Mouse (Mus musculus) neural tube, embryonic 11.5 days (tissue): ENCODE results near the gene Ushbp1. TPM values are rescaled to one million over a fixed set of nuclear protein-coding genes. Genes with fewer than 3 reads are reported as not detected.
"Not testable (repeated sequence)": the region's sequence is repeated elsewhere in the genome, so short reads cannot be mapped to it uniquely, and the experiment has no call there.

Experiments
- ATAC-seq: fragments of 200-750 bp; cut with Nextera tagmentation; 2 replicates; pipeline ENCODE4 v1.8.0; 2017; ENCODE audit warnings: moderate number of reproducible peaks, mild to moderate bottlenecking, moderate TSS enrichment, moderate library complexity; ENCODE audit not compliant: insufficient read depth, low FRiP score, low TSS enrichment
- DNase-seq: peaks from one replicate; pipeline ENCODE4 v3.0.0-alpha.2; 2015; ENCODE audit warnings: low spot score
- H3K27ac ChIP-seq: fragments of 300-500 bp; sonication (generic); 2 replicates; pipeline ENCODE4 v1.5.1; 2014; ENCODE audit warnings: low read depth, mild to moderate bottlenecking, low read length
- H3K27me3 ChIP-seq: fragments of 300-500 bp; sonication (generic); 2 replicates; pipeline ENCODE4 v1.6.1; 2014; ENCODE audit warnings: mild to moderate bottlenecking, low read length, mixed read lengths; ENCODE audit not compliant: control insufficient read depth, insufficient read depth
- H3K36me3 ChIP-seq: fragments of 300-500 bp; sonication (generic); 2 replicates; pipeline ENCODE4 v1.6.1; 2014; ENCODE audit warnings: mild to moderate bottlenecking, low read length, moderate library complexity, mixed read lengths; ENCODE audit not compliant: control insufficient read depth, insufficient read depth
- H3K4me1 ChIP-seq: fragments of 300-500 bp; sonication (generic); 2 replicates; pipeline ENCODE4 v1.6.1; 2014; ENCODE audit warnings: low read length, mixed read lengths; ENCODE audit not compliant: control insufficient read depth, insufficient read depth
- H3K4me2 ChIP-seq: fragments of 300-500 bp; sonication (generic); 2 replicates; pipeline ENCODE4 v1.6.1; 2014; ENCODE audit warnings: low read depth, mild to moderate bottlenecking, moderate library complexity
- H3K4me3 ChIP-seq: fragments of 300-500 bp; sonication (generic); 2 replicates; pipeline ENCODE4 v1.5.1; 2014; ENCODE audit warnings: low read depth, low read length
- H3K9ac ChIP-seq: fragments of 300-500 bp; sonication (generic); 2 replicates; pipeline ENCODE4 v1.6.1; 2014; ENCODE audit warnings: mild to moderate bottlenecking, low read length
- H3K9me3 ChIP-seq: fragments of 300-500 bp; sonication (generic); 2 replicates; pipeline ENCODE4 v1.6.1; 2016; ENCODE audit warnings: low read length; ENCODE audit not compliant: control insufficient read depth
- WGBS: fragments of 180-500 bp; shearing (Covaris S2); extraction: QIAGEN DNeasy Blood & Tissue Kit; methylation state at CpG from one replicate; pipeline ENCODE4 v1.1.7; 2014; 5-methylcytosine and 5-hydroxymethylcytosine counted together
- polyA plus RNA-seq: library from polyadenylated mRNA; unstranded; fragments of >200 nt; fragmentation: Nextera tagmentation; extraction: Ambion mirVana; gene quantifications from 2 replicates; pipeline ENCODE4 v1.2.1, GENCODE M21; 2014

Gene Ushbp1
- 3.9 and 4.5 TPM in 2 replicates for polyA plus RNA-seq

DNA sequence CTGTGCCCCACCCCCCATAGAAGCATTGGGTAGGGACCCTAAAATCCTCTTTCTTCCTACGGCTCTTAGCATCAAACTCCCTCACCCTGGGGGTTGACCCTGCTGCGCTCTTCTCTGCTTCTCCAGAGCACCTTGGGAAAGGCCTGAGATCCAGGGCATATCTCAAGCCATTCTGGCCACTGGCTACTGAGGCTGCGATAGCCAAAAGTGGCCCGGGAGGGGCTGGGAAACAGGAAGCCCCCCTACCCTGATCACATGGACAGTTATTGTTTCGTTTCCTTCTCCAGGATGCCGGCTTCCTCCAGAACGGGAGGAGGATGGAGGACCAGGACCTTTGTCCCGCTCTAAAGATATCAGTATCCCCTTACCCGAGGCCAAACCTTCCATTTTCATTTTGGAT, at the start of gene Ushbp1:
TSS of gene Ushbp1 (minus strand) at position 174 of the 400 bp plus-strand sequence.
- peaks cover 6% of the 10 kb centered on the region for H3K4me1 ChIP-seq

DNA sequence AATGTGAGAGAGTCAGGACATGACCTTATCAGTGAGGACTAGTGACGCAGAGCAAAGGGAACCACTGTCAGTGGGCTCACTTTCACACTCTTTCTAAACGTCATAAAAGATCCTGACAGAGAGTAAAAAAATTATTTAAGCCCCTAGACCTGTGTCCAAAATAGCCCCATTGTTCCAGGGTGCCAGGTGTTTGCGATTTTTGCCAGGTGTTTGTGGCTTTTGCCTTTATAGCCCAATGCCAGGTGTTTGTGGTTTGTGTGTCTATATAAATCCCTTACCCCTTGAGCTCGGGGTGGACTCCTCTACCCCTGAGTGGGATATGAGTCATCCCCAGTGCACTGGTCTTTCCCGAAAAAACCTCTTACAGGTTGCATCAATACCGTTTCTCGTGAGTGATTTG, 49.5 kb upstream of the Ushbp1 start:
- no peaks in the 10 kb centered on the region for H3K36me3 ChIP-seq
- H3K9ac ChIP-seq: no peak overlapping the region
- no peak for ATAC-seq
- H3K4me1 ChIP-seq: no peaks in the 10 kb centered on the region
- H3K27me3 ChIP-seq: no peaks in the 10 kb centered on the region
- WGBS: 86% methylated on average over 7 of the region's 7 CpGs
- H3K9me3 ChIP-seq: no peaks in the 10 kb centered on the region
- H3K4me3 ChIP-seq: no peak overlapping the region
- no peak for DNase-seq
- no peak overlapping the region for H3K4me2 ChIP-seq
- H3K27ac ChIP-seq: no peak overlapping the region

More for the DNA sequence above, at the start of gene Ushbp1:
- H3K9me3 ChIP-seq: no peaks in the 10 kb centered on the region
- ATAC-seq (no peak), DNase-seq (no peak)
- H3K27me3 ChIP-seq: no peaks in the 10 kb centered on the region
- H3K27ac ChIP-seq: peak within 1 kb of the TSS; percentile 44; the same call in 1 of the 2 replicates
- H3K4me3 ChIP-seq: peak within 1 kb of the TSS; percentile 61
- 86% methylated on average over 9 of the region's 9 CpGs for WGBS
- H3K9ac ChIP-seq: no peak within 1 kb of the TSS; the same call in 1 of the 2 replicates
- peak within 1 kb of the TSS; percentile 35 for H3K4me2 ChIP-seq
- peaks cover 4% of the 10 kb centered on the region for H3K36me3 ChIP-seq

DNA sequence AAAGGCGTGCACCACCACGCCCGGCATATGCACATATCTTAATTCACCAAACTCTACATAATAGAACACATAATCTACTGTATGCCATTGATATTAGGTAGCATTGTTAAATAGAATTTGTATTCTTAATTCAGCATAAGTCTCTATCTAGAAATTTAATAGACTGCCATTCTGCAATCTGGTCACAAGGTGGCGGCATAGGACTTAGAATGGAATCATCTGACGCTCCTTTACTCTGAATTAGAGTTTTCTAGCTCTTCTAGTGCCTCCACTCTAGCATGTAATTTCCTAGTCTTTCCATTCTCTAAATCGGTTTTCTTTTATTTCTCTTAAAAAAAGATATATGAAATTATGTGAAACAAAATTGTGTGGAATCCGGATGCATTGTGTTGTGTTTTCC, 45.8 kb upstream of the Ushbp1 start:
- WGBS: 1% methylated on average over 7 of the region's 7 CpGs
- H3K4me1 ChIP-seq: no peaks in the 10 kb centered on the region
- ATAC-seq (no peak), DNase-seq (peak; percentile 64)
- no peak overlapping the region for H3K27ac ChIP-seq
- H3K4me3 ChIP-seq: no peak overlapping the region
- H3K36me3 ChIP-seq: no peaks in the 10 kb centered on the region
- H3K9ac ChIP-seq: no peak overlapping the region
- no peak overlapping the region for H3K4me2 ChIP-seq
- H3K9me3 ChIP-seq: no peaks in the 10 kb centered on the region
- H3K27me3 ChIP-seq: no peaks in the 10 kb centered on the region

DNA sequence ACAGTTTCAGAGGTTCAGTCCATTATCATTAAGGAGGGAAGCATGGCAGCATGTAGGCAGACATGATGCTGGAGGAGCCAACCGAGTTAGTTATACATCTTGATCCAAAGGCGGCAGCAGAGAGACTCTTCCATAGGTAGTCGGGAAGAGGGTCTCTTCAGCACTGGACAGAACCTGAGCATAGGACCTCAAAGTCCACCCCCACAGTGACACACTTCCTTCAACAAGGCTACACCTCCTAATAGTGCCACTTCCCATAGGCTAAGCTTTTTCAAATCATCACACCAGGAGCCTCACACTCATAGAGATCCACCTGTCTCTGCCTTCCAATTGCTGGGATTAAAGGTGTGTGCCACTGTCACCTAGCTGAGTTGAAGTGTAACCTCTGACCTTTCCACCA, 41.4 kb upstream of the Ushbp1 start:
- H3K36me3 ChIP-seq: no peaks in the 10 kb centered on the region
- H3K9me3 ChIP-seq: no peaks in the 10 kb centered on the region
- no peak overlapping the region for H3K27ac ChIP-seq
- no peak overlapping the region for H3K9ac ChIP-seq
- H3K4me2 ChIP-seq: no peak overlapping the region
- DNase-seq (no peak), ATAC-seq (no peak)
- H3K4me1 ChIP-seq: no peaks in the 10 kb centered on the region
- no peaks in the 10 kb centered on the region for H3K27me3 ChIP-seq
- 54% methylated on average over 3 of the region's 3 CpGs for WGBS
- no peak overlapping the region for H3K4me3 ChIP-seq

DNA sequence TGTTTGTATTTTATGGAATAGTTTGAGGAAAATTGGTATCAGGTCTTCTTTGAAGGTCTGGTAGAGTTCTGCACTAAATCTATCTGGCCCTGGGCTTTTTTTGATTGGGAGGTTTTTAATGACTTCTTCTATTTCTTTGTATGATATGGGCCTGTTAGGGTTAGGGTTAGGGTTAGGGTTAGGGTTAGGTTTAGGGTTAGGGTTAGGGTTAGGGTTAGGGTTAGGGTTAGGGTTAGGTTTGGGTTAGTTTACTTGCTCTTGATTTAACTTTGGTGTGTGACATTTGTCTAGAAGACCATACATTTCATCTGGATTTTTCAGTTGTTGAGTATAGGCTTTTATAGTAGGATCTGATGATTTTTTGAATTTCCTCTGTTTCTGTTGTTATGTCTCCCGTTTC, 37.3 kb upstream of the Ushbp1 start:
- H3K27ac ChIP-seq, H3K4me1 ChIP-seq, ATAC-seq, DNase-seq, H3K4me2 ChIP-seq, H3K9ac ChIP-seq, H3K9me3 ChIP-seq, H3K36me3 ChIP-seq, H3K27me3 ChIP-seq, H3K4me3 ChIP-seq: not testable (repeated sequence)
- 88% methylated on average over 1 of the region's 1 CpGs for WGBS

DNA sequence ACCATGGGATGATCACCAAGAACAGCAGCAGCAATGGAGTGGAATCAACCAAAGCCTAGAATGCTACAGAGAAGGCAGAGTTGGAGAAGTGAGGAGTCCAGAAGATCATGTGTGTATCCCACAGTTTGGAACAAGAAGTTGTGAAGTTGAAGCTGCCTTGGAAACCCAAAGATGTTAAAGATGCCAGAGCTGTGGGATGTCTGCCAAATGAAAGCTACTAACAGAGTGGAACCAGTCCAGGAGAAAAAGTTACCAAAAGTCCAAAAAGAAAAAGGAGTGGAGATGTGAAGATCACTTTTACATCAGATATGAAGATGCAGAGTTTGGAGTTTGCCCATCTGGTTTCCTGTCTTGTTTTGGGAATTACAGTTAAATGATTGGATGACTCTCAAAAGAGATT, 26.5 kb upstream of the Ushbp1 start:
- no peaks in the 10 kb centered on the region for H3K36me3 ChIP-seq
- H3K4me2 ChIP-seq: no peak overlapping the region
- H3K9ac ChIP-seq: no peak overlapping the region
- H3K9me3 ChIP-seq: no peaks in the 10 kb centered on the region
- ATAC-seq: no peak
- H3K4me3 ChIP-seq: no peak overlapping the region
- H3K27me3 ChIP-seq: no peaks in the 10 kb centered on the region
- H3K27ac ChIP-seq: no peak overlapping the region
- no peak for DNase-seq
- H3K4me1 ChIP-seq: no peaks in the 10 kb centered on the region

DNA sequence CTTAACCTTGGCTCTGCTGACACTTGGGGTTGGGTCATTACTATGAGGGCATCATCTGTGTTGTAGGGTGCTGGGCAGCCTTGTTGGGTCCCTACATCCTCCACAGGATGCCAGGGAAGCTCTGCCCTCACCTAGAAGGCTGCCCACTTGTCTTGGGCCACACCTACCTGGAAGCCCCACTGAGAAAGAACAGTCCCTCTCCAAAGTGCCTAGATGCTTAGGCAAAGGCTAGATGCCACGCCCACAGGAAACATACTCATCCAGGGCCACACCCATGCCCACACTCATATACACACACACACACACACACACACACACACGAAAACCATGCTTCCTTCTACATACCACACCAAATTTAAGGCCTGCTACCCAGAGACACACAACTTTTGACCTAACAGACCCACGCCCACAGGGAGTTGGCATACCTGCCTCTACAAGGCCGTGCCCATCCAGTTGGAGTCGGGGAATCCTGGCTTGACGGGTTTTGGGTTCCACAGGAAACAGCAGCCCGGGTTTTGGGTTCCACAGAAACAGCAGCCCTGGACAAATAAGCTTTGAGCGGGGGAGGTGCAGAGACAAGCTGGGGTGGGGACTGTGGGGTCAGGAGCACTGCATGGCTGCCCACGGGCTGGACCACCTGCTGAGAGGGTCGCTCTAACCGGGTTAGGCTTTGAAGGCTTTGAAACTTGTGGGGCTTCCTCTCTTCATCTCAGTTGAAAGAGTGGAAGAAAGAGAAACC, 16.1 kb upstream of the Ushbp1 start:
- 53% methylated on average over 11 of the region's 11 CpGs for WGBS
- Histone ChIP-seq H3K9ac (no peak overlapping the region), H3K36me3 (peaks cover 4% of the 10 kb centered on the region; the same call in 1 of the 2 replicates), H3K4me3 (no peak overlapping the region), H3K27me3 (no peaks in the 10 kb centered on the region), H3K9me3 (no peaks in the 10 kb centered on the region), H3K27ac (no peak overlapping the region), H3K4me1 (peaks cover 2% of the 10 kb centered on the region; the same call in 1 of the 2 replicates), H3K4me2 (no peak overlapping the region)
- ATAC-seq (no peak), DNase-seq (no peak)

DNA sequence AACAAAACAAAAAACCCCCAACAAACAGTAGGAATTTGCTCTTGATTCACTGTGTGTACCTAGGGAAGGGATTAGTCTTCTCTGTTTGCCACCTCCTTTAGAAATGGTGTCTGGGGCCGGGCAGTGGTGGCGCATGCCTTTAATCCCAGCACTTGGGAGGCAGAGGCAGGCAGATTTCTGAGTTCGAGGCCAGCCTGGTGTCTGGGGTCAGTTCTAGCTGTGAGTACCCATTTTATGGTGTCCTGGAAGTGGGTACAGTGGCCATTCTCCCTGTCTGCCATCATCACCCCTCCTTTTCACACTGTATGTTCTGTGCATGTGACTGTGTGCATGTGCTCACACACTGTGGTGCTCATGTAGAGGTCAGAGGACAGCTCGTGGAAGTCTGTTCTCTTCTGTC, 12.6 kb upstream of the Ushbp1 start:
- H3K4me1 ChIP-seq: peaks cover 7% of the 10 kb centered on the region; the same call in 1 of the 2 replicates
- ATAC-seq: no peak

DNA sequence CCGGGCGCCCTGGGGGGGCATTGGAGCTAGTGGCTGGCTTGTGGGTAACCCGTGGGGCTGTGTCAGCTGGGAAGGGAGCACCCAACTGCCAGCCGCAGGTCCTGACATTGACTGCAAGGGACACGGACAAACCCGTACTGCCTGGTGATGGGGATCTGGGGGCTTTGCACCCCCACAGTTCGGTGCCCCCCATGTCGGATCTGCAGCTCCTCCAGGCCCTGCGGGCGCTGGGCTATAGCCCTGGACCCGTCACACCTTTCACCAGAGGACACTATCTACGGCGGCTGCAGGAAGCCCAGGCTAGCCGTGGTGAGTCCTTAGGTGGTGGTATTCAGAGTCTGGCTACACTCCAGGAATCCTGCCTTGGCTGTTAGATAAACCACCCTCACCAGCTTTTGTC, 11.8 kb upstream of the Ushbp1 start:
- DNase-seq (no peak), ATAC-seq (no peak)
- Histone ChIP-seq H3K9ac (no peak overlapping the region), H3K4me2 (no peak overlapping the region; the same call in 1 of the 2 replicates), H3K27me3 (no peaks in the 10 kb centered on the region), H3K4me3 (no peak overlapping the region), H3K36me3 (peaks cover 4% of the 10 kb centered on the region; the same call in 1 of the 2 replicates), H3K9me3 (no peaks in the 10 kb centered on the region), H3K4me1 (peaks cover 7% of the 10 kb centered on the region; the same call in 1 of the 2 replicates), H3K27ac (no peak overlapping the region)
- 97% methylated on average over 14 of the region's 14 CpGs for WGBS

More for the DNA sequence above, 12.6 kb upstream of the Ushbp1 start:
- Histone ChIP-seq H3K36me3 (peaks cover 4% of the 10 kb centered on the region; the same call in 1 of the 2 replicates), H3K9ac (no peak overlapping the region), H3K4me3 (no peak overlapping the region), H3K4me2 (no peak overlapping the region), H3K27me3 (no peaks in the 10 kb centered on the region), H3K27ac (no peak overlapping the region), H3K9me3 (no peaks in the 10 kb centered on the region)
- 92% methylated on average over 4 of the region's 4 CpGs for WGBS
- DNase-seq: no peak
